Mouse (Mus musculus): ENCODE results near the gene Oser1. TPM values are rescaled to one million over a fixed set of nuclear protein-coding genes. Genes with fewer than 3 reads are reported as not detected.
"Not testable (repeated sequence)": the region's sequence is repeated elsewhere in the genome, so short reads cannot be mapped to it uniquely, and the experiment has no call there.

Gene Oser1
- polyA plus RNA-seq, 1 experiment from 2014 or later: 74.3 TPM

DNA sequence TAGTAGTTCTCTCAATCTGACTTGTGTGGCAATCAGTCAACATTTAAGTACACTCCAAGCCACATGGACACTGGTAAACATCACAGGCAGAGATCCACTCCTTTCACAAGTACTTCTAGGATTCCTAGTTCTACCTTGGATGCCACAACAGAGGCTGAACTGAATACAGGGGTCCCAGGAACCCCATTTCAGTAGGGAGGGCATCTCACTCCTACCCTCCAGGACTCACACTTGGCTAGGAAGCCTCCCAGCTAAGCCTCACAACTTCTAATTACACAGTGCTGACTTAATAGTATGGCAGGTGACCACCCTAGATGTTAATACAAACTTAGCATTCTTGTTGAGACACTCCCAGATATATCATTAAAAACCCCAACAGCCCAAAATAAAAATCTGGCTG is 6.7 kb downstream of the Oser1 start:
- no peaks in the 10 kb centered on the region for H3K9me3 ChIP-seq
- H3K36me3 ChIP-seq: peaks cover 6% of the 10 kb centered on the region
- H3K9ac ChIP-seq: no peak overlapping the region
- H3K4me2 ChIP-seq (replicated peaks): peak overlapping the region; percentile 89
- no peak overlapping the region for H3K27ac ChIP-seq
- peaks cover 19% of the 10 kb centered on the region for H3K4me1 ChIP-seq
- no peaks in the 10 kb centered on the region for H3K27me3 ChIP-seq (replicated peaks)
- no peak for ATAC-seq (ENCODE audit: low FRiP score, low read depth)
- no peak overlapping the region for H3K4me3 ChIP-seq

DNA sequence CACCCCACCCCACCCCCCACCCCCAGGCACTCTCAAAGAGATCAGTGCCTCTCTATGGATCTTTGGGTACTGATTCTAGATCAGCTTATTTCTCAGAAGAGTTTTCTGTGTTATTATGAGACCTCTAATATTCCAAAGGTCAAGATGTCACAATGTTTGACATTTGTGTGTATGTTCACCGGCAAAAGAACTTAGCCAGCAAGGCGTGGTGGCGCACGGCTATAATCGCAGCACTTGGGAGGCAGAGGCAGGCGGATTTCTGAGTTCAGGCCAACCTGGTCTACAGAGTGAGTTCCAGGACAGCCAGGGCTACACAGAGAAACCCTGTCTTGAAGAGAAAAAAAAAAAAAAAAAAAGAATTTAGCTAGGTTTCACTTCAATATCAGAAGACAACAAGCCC is 7.5 kb downstream of the Oser1 start:
- no peak for ATAC-seq (ENCODE audit: low FRiP score, low read depth)
- H3K4me3 ChIP-seq: no peak overlapping the region
- H3K27me3 ChIP-seq (replicated peaks): no peaks in the 10 kb centered on the region
- WGBS: 94% methylated on average over 6 of the region's 6 CpGs
- no peak overlapping the region for H3K9ac ChIP-seq
- H3K4me2 ChIP-seq (replicated peaks): no peak overlapping the region
- no peak overlapping the region for H3K27ac ChIP-seq
- H3K9me3 ChIP-seq: no peaks in the 10 kb centered on the region
- peaks cover 19% of the 10 kb centered on the region for H3K4me1 ChIP-seq
- peaks cover 12% of the 10 kb centered on the region for H3K36me3 ChIP-seq

DNA sequence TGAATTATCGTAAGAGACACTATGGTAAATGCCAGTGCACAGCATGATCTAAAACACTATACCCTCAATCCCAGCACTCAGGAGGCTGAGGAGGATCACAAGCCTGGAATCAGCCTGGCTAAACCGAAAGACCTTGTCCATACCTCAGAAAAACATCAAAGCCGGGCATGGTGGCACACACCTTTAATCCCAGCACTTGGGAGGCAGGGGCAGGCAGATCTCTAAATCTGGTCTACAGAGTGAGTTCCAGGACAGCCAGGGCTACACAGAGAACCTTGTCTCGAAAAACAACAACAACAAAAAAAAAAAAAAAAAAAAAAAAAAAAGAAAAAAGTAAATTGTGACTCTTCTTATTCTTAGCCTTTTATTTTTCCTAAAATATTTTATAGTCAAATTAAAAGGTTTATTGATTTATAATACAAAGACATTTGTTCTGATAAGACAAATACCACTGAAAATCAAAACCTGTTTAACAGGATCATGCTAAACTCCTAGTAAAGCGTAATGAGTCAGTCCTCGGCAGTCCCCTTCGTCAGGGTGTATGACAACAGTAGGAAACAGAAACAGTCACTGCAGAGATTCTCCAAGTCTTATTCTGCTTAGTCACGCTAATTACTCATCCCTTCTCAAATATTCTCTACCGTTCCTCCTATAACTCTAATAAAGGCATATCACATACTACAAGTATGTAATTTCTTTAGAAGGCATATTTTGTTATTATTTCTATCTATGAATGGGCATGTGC is 11.5 kb downstream of the Oser1 start:
- 89% methylated on average over 9 of the region's 9 CpGs for WGBS

DNA sequence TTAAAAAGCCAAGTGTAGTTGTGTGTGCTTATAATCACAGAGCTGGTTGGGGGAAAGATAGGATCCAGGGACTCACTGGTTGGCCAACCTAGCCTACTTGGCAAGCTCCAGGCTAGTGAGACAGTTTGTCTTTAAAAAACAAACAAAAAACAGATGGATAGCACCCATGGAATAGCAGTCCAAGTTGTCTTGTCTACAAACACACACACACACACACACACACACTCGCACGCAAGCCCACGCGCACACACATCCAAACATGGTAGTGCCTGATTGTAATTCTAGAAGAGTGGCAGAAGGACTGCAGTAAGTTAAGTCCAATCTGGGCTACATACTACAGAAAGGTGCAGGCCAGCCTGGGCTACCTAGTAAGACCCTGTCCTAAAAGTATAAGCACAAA is 12.1 kb downstream of the Oser1 start:
- Histone ChIP-seq H3K27me3 (replicated peaks) (no peaks in the 10 kb centered on the region), H3K9me3 (no peaks in the 10 kb centered on the region), H3K36me3 (peaks cover 50% of the 10 kb centered on the region), H3K4me3 (no peak overlapping the region), H3K4me2 (replicated peaks) (no peak overlapping the region), H3K9ac (no peak overlapping the region), H3K27ac (no peak overlapping the region), H3K4me1 (no peaks in the 10 kb centered on the region)
- over 99% methylated on average over 4 of the region's 4 CpGs for WGBS
- no peak for ATAC-seq (ENCODE audit: low FRiP score, low read depth)

More for the DNA sequence above, 11.5 kb downstream of the Oser1 start:
- H3K9ac ChIP-seq: no peak overlapping the region
- peaks cover 6% of the 10 kb centered on the region for H3K4me1 ChIP-seq
- H3K36me3 ChIP-seq: peaks cover 46% of the 10 kb centered on the region
- no peak for ATAC-seq (ENCODE audit: low FRiP score, low read depth)
- no peak overlapping the region for H3K4me3 ChIP-seq
- H3K27me3 ChIP-seq (replicated peaks): no peaks in the 10 kb centered on the region
- H3K9me3 ChIP-seq: no peaks in the 10 kb centered on the region
- H3K27ac ChIP-seq: no peak overlapping the region
- H3K4me2 ChIP-seq (replicated peaks): no peak overlapping the region

DNA sequence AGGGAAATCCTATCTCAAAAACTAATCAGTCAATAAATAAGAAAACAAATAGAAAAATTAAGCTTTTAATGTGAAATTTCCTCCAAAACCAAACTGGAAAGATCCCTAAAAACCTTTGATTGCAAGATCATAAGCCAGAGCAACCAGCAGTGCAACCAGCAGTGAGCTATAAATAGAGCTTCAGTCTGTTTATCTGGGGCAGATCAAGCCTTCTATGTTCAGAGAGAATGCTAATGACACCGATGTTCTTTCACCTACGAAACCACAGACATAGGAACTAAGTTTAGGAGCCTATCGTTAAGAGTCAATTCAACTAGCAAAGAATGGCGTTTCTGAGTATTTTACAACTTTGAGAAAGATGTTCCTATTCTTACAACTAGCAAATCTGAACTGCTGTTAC is 12.7 kb downstream of the Oser1 start:
- no peak overlapping the region for H3K9ac ChIP-seq
- H3K27ac ChIP-seq: no peak overlapping the region
- H3K4me3 ChIP-seq: no peak overlapping the region
- H3K4me1 ChIP-seq: no peaks in the 10 kb centered on the region
- no peaks in the 10 kb centered on the region for H3K9me3 ChIP-seq
- 78% methylated on average over 4 of the region's 4 CpGs for whole genome bisulfite sequencing
- no peaks in the 10 kb centered on the region for H3K27me3 ChIP-seq (replicated peaks)
- H3K4me2 ChIP-seq (replicated peaks): no peak overlapping the region
- no peak for ATAC-seq (ENCODE audit: low FRiP score, low read depth)
- H3K36me3 ChIP-seq: peaks cover 56% of the 10 kb centered on the region

DNA sequence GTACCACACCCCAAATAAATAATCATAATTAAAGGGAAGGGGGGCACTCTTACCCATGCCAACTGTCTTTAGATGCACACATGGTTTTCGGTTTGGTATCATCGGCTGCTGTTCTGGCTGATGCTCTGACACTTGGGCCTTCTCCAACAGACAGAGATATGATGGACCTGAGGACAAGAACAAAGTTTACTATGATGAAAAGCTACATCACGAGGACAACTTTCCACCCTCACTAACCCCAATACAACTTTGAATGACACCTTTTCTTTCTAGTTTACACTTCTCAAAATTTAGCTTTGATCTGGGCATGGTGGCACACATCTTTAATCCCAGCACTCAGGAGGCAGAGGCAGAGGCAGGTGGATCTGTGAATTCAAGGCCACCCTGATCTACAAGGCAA is 13.2 kb downstream of the Oser1 start:
- not testable (repeated sequence) for H3K9ac ChIP-seq; H3K4me3 ChIP-seq; H3K27ac ChIP-seq; ATAC-seq (ENCODE audit: low FRiP score, low read depth); H3K4me2 ChIP-seq (replicated peaks); H3K4me1 ChIP-seq; H3K27me3 ChIP-seq (replicated peaks); H3K9me3 ChIP-seq
- peaks cover 57% of the 10 kb centered on the region for H3K36me3 ChIP-seq
- 96% methylated on average over 3 of the region's 3 CpGs for WGBS

DNA sequence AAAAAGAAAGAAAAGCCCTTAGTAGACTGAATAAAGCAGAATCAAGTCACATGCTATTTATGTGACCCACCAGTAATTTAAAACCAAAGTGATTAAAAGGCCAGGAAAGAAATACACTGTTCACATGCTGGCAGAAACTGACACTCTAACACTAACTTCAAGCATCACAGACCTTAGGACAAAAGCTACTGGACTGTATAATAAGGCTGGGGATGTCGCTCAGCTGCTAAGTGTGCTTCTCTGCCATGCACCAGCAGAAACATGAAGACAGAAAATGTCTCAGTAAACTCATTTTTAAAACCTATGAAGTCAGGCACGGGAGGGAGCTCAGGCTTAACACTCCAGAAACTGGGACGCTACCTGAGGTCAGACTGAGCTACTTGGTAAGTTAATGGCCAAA is 14.3 kb downstream of the Oser1 start:
- no peak overlapping the region for H3K4me2 ChIP-seq (replicated peaks)
- H3K4me3 ChIP-seq: no peak overlapping the region
- ATAC-seq (ENCODE audit: low FRiP score, low read depth): no peak
- no peak overlapping the region for H3K27ac ChIP-seq
- H3K9ac ChIP-seq: no peak overlapping the region
- no peaks in the 10 kb centered on the region for H3K9me3 ChIP-seq
- no peaks in the 10 kb centered on the region for H3K4me1 ChIP-seq
- peaks cover 61% of the 10 kb centered on the region for H3K36me3 ChIP-seq
- H3K27me3 ChIP-seq (replicated peaks): no peaks in the 10 kb centered on the region
- WGBS: 91% methylated on average over 3 of the region's 3 CpGs

DNA sequence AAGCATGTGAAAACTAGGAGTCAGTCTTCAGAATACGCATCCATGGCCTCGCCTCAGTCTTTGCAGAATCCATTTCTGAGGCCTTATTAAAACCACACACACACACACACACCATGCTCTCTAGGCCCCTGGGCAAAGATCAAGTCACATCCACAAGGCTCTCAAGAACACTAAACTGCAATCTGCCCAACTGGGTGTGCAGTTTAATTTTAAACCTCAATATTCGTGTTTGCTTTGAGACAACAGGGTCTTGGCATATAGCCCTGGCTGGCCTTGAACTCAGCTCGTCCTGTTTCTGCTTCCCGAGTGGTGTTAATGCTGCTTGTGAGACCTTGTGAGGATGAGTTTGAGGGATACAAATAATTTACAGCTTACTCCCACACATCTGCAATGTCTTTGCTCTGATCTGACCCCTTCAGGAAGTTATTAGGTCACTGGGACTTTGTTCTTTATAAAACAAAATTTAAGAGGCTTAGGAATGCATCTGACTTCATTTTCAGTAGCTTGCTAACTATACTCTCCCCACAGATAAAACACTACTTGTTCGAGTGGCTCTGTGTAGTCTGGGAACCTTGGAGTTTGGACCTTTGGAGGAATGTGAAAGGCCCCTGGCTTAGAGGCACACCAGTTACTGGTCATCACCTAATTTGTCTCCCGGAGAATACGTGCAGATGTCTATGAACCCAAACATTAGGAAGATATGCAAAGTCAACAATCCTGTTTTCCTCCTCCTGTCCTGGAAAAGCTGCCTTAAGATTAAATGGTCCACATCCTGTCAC is 20.3 kb downstream of the Oser1 start:
- Histone ChIP-seq H3K4me3 (no peak overlapping the region), H3K9ac (no peak overlapping the region), H3K4me2 (replicated peaks) (no peak overlapping the region), H3K4me1 (no peaks in the 10 kb centered on the region), H3K27me3 (replicated peaks) (no peaks in the 10 kb centered on the region), H3K27ac (no peak overlapping the region), H3K9me3 (no peaks in the 10 kb centered on the region), H3K36me3 (peaks cover 36% of the 10 kb centered on the region)
- no peak for ATAC-seq (ENCODE audit: low FRiP score, low read depth)
- WGBS: 88% methylated on average over 8 of the region's 8 CpGs

DNA sequence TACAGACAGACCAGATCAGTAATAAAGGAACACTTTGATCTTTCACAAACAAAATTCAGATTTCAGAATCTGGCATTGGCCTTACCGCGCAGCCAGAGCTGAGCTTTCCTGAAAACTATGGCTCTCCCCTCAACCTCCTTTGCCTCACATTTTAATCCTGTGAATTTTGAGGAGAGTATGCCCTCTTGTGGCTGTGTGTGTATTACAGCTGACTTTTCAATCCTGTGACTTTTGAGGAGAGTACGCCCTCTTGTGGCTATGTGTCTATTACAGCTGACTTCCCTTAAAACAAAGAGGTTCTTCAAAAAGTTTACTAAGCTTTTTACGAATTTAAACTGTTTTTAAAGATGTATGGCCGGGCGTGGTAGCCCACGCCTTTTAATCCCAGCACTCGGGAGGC is 23.3 kb downstream of the Oser1 start:
- H3K9me3 ChIP-seq: no peaks in the 10 kb centered on the region
- H3K4me3 ChIP-seq: no peak overlapping the region
- no peak for ATAC-seq (ENCODE audit: low FRiP score, low read depth)
- H3K4me1 ChIP-seq: peaks cover 9% of the 10 kb centered on the region
- H3K36me3 ChIP-seq: peaks cover 13% of the 10 kb centered on the region
- WGBS: 14% methylated on average over 8 of the region's 8 CpGs
- H3K4me2 ChIP-seq (replicated peaks): no peak overlapping the region
- H3K27me3 ChIP-seq (replicated peaks): no peaks in the 10 kb centered on the region
- H3K9ac ChIP-seq: no peak overlapping the region
- no peak overlapping the region for H3K27ac ChIP-seq

DNA sequence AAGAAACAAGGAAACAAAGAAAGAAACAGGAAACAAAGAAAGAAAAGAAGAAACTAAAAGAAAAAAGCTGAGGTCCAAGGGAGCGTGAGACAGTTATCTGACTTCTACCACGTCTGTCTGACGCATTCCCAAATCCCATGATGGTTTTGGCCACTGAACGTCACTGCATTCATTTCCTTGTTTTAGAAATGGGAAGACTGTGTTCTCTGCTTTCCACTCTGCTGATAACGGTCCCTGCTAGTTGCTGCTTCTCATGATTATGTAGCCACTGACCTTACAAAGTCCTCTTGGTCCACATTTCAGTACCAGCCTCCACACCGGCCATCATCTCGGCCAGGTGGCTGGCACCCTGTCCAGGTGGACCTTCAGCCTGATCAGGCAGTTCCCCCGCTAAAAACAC is 25.3 kb downstream of the Oser1 start:
- peaks cover 9% of the 10 kb centered on the region for H3K4me1 ChIP-seq
- H3K27ac ChIP-seq: no peak overlapping the region
- no peak overlapping the region for H3K4me2 ChIP-seq (replicated peaks)
- no peak overlapping the region for H3K4me3 ChIP-seq
- H3K36me3 ChIP-seq: no peaks in the 10 kb centered on the region
- 81% methylated on average over 8 of the region's 8 CpGs for WGBS
- H3K9me3 ChIP-seq: no peaks in the 10 kb centered on the region
- ATAC-seq (ENCODE audit: low FRiP score, low read depth): no peak
- no peak overlapping the region for H3K9ac ChIP-seq
- H3K27me3 ChIP-seq (replicated peaks): no peaks in the 10 kb centered on the region

DNA sequence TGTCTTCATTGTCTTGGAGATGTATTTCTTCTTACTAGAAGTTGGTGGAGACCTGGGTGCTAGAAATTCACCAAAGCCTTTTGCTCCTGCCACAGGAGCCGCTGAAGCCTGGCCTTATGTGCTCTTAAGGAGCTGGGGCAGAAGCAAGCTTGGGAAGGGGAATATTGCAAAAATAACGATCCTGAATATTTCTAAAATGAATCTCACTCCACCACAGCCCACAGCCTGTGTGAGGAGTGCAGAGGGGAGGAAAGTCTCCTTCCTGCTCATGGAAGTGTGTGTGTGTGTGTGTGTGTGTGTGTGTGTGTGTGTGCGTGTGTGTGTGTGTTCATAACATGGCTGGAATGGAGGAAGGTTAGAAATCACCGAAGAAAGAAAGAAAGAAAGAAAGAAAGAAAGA is 25.7 kb downstream of the Oser1 start:
- WGBS: 88% methylated on average over 4 of the region's 4 CpGs
- Histone ChIP-seq H3K4me2 (replicated peaks) (no peak overlapping the region), H3K9ac (no peak overlapping the region), H3K4me3 (no peak overlapping the region), H3K27me3 (replicated peaks) (no peaks in the 10 kb centered on the region), H3K36me3 (no peaks in the 10 kb centered on the region), H3K9me3 (no peaks in the 10 kb centered on the region), H3K27ac (no peak overlapping the region), H3K4me1 (peaks cover 9% of the 10 kb centered on the region)
- no peak for ATAC-seq (ENCODE audit: low FRiP score, low read depth)

DNA sequence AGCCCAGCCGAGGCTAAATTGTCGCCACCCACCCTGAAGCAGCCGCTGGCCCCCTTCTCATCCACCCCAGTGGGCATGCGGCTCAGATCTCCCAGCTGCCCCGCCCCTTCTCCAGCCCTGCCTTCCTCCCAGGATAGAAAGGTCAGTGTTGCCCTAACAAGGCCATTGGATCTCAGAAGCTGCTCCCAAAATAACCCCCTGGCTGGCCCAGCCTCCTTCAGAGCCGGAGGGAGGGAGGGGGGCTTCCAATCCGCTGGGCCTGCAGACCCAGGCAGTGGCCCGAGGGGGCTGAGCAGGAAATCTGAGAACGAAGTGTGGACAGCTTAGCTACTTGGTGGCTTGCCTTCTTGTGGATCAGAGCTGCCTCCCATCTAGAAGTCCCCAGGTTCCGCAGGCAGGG is 26.6 kb downstream of the Oser1 start, which contains the start of gene Jph2:
Gene Jph2 (minus strand): TSS at position 89 of the 400 bp plus-strand sequence.
- Histone ChIP-seq H3K9me3 (no peaks in the 10 kb centered on the region), H3K36me3 (no peaks in the 10 kb centered on the region), H3K4me1 (peaks cover 9% of the 10 kb centered on the region), H3K9ac (no peak within 1 kb of the TSS), H3K27ac (no peak within 1 kb of the TSS), H3K4me3 (no peak within 1 kb of the TSS), H3K4me2 (replicated peaks) (peak within 1 kb of the TSS; percentile 37), H3K27me3 (replicated peaks) (no peaks in the 10 kb centered on the region)
- WGBS: 10% methylated on average over 10 of the region's 10 CpGs
- no peak for ATAC-seq (ENCODE audit: low FRiP score, low read depth)

DNA sequence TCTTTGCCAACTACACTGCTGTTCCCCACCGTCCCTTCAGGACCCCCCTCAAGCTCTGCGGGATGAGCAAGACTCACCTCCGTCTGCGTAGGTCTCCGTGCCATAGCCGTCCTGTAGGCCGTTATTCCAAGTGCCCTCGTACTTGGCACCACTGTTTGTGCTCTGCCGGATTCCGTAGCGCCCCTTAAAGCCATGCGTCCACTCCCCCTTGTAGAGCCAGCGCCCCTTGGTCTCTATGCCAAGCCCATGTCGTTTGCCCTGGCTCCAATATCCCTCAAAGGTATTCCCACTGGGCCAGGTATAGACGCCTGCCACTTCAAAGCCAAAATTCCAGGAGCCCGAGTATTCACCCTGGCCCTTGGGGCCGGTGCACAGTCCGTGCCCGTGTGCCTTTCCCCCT is 27.4 kb downstream of the Oser1 start:
- WGBS: 92% methylated on average over 19 of the region's 19 CpGs
- H3K27me3 ChIP-seq (replicated peaks): no peaks in the 10 kb centered on the region
- no peak overlapping the region for H3K27ac ChIP-seq
- peak overlapping the region; percentile 37 for H3K4me2 ChIP-seq (replicated peaks)
- ATAC-seq (ENCODE audit: low FRiP score, low read depth): no peak
- H3K4me3 ChIP-seq: no peak overlapping the region
- no peak overlapping the region for H3K9ac ChIP-seq
- peaks cover 9% of the 10 kb centered on the region for H3K4me1 ChIP-seq
- no peaks in the 10 kb centered on the region for H3K36me3 ChIP-seq
- no peaks in the 10 kb centered on the region for H3K9me3 ChIP-seq
